Mouse (Mus musculus): ENCODE results near the gene Pard3b. TPM values are rescaled to one million over a fixed set of nuclear protein-coding genes. Genes with fewer than 3 reads are reported as not detected.

The Pard3b gene
- polyA plus RNA-seq, 1 experiment from 2014 or later: 23.2 TPM

- H3K27ac ChIP-seq (replicated peaks): no peak overlapping the region
- H3K4me2 ChIP-seq (replicated peaks): no peak overlapping the region
- 0 out of 2 replicates have a peak, but pooled peaks cover 4% of the 10 kb centered on the region for H3K4me1 ChIP-seq
- no peaks in the 10 kb centered on the region for H3K9me3 ChIP-seq (replicated peaks)
- no peak overlapping the region for H3K9ac ChIP-seq
- ATAC-seq (ENCODE audit: insufficient number of reproducible peaks, low FRiP score, low TSS enrichment, low read depth): no peak
- H3K4me3 ChIP-seq (replicated peaks): no peak overlapping the region
- WGBS: 80% methylated on average over 8 of the region's 8 CpGs
- H3K27me3 ChIP-seq: no peaks in the 10 kb centered on the region
- no peaks in the 10 kb centered on the region for H3K36me3 ChIP-seq
Observed at GRCm38 (mm10) chr1:62644631-62645278, 1006.1 kb downstream of the Pard3b start.

GRCm38 (mm10) chr1:62646812-62647211 is 1008.2 kb downstream of the Pard3b start:
- H3K27ac ChIP-seq (replicated peaks): no peak overlapping the region
- H3K4me1 ChIP-seq: 0 out of 2 replicates have a peak, but pooled peaks cover 4% of the 10 kb centered on the region
- H3K9me3 ChIP-seq (replicated peaks): no peaks in the 10 kb centered on the region
- no peak for ATAC-seq (ENCODE audit: insufficient number of reproducible peaks, low FRiP score, low TSS enrichment, low read depth)
- H3K36me3 ChIP-seq: no peaks in the 10 kb centered on the region
- 68% methylated on average over 2 of the region's 2 CpGs for WGBS
- H3K4me2 ChIP-seq (replicated peaks): no peak overlapping the region
- no peak overlapping the region for H3K4me3 ChIP-seq (replicated peaks)
- H3K9ac ChIP-seq: no peak overlapping the region
- H3K27me3 ChIP-seq: no peaks in the 10 kb centered on the region

- Histone ChIP-seq H3K4me2 (replicated peaks) (no peak overlapping the region), H3K4me1 (0 out of 2 replicates have a peak, but pooled peaks cover 4% of the 10 kb centered on the region), H3K9ac (no peak overlapping the region), H3K27ac (replicated peaks) (no peak overlapping the region), H3K9me3 (replicated peaks) (no peaks in the 10 kb centered on the region), H3K27me3 (no peaks in the 10 kb centered on the region), H3K4me3 (replicated peaks) (no peak overlapping the region), H3K36me3 (no peaks in the 10 kb centered on the region)
- no peak for ATAC-seq (ENCODE audit: insufficient number of reproducible peaks, low FRiP score, low TSS enrichment, low read depth)
- 38% methylated on average over 6 of the region's 6 CpGs for WGBS
Observed at GRCm38 (mm10) chr1:62648116-62648515, 1009.5 kb downstream of the Pard3b start.

GRCm38 (mm10) chr1:62648591-62648990 is 1010.0 kb downstream of the Pard3b start:
- Histone ChIP-seq H3K9ac (no peak overlapping the region), H3K4me1 (0 out of 2 replicates have a peak, but pooled peaks cover 4% of the 10 kb centered on the region), H3K27me3 (no peaks in the 10 kb centered on the region), H3K27ac (replicated peaks) (no peak overlapping the region), H3K4me2 (replicated peaks) (no peak overlapping the region), H3K9me3 (replicated peaks) (no peaks in the 10 kb centered on the region), H3K36me3 (no peaks in the 10 kb centered on the region), H3K4me3 (replicated peaks) (no peak overlapping the region)
- WGBS: 42% methylated on average over 5 of the region's 5 CpGs
- ATAC-seq (ENCODE audit: insufficient number of reproducible peaks, low FRiP score, low TSS enrichment, low read depth): no peak

DNA sequence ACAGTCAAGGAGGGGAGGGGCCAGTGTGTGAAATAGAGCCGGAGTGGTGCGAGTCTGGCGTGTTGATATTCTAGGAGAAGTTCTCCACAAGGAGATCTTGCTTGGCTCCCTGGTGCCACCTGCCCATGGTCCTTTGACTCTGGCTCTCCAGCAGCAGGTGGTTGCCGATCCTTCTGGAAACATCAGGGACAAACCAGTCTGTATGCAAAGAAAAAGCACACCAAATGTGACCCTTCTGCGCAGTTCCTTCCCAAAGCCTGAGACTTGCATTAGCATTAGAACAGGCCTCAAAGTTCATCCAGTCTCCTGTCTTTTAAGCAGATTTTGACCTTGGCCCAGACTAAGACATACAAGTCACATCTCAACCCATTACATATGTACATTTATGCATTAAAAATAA is 1011.9 kb downstream of the Pard3b start:
- Histone ChIP-seq H3K4me1 (0 out of 2 replicates have a peak, but pooled peaks cover 4% of the 10 kb centered on the region), H3K4me3 (replicated peaks) (no peak overlapping the region), H3K9me3 (replicated peaks) (no peaks in the 10 kb centered on the region), H3K27me3 (no peaks in the 10 kb centered on the region), H3K4me2 (replicated peaks) (no peak overlapping the region), H3K36me3 (no peaks in the 10 kb centered on the region), H3K27ac (replicated peaks) (no peak overlapping the region), H3K9ac (no peak overlapping the region)
- WGBS: 85% methylated on average over 5 of the region's 5 CpGs
- no peak for ATAC-seq (ENCODE audit: insufficient number of reproducible peaks, low FRiP score, low TSS enrichment, low read depth)

GRCm38 (mm10) chr1:62654436-62654835 is 1015.8 kb downstream of the Pard3b start:
- no peak overlapping the region for H3K9ac ChIP-seq
- H3K27me3 ChIP-seq: no peaks in the 10 kb centered on the region
- no peaks in the 10 kb centered on the region for H3K4me1 ChIP-seq
- WGBS: 70% methylated on average over 6 of the region's 6 CpGs
- no peaks in the 10 kb centered on the region for H3K9me3 ChIP-seq (replicated peaks)
- no peak overlapping the region for H3K4me2 ChIP-seq (replicated peaks)
- H3K4me3 ChIP-seq (replicated peaks): no peak overlapping the region
- no peaks in the 10 kb centered on the region for H3K36me3 ChIP-seq
- ATAC-seq (ENCODE audit: insufficient number of reproducible peaks, low FRiP score, low TSS enrichment, low read depth): no peak
- no peak overlapping the region for H3K27ac ChIP-seq (replicated peaks)

- 49% methylated on average over 8 of the region's 8 CpGs for WGBS
Observed at GRCm38 (mm10) chr1:62664960-62665645, 1026.5 kb downstream of the Pard3b start.

DNA sequence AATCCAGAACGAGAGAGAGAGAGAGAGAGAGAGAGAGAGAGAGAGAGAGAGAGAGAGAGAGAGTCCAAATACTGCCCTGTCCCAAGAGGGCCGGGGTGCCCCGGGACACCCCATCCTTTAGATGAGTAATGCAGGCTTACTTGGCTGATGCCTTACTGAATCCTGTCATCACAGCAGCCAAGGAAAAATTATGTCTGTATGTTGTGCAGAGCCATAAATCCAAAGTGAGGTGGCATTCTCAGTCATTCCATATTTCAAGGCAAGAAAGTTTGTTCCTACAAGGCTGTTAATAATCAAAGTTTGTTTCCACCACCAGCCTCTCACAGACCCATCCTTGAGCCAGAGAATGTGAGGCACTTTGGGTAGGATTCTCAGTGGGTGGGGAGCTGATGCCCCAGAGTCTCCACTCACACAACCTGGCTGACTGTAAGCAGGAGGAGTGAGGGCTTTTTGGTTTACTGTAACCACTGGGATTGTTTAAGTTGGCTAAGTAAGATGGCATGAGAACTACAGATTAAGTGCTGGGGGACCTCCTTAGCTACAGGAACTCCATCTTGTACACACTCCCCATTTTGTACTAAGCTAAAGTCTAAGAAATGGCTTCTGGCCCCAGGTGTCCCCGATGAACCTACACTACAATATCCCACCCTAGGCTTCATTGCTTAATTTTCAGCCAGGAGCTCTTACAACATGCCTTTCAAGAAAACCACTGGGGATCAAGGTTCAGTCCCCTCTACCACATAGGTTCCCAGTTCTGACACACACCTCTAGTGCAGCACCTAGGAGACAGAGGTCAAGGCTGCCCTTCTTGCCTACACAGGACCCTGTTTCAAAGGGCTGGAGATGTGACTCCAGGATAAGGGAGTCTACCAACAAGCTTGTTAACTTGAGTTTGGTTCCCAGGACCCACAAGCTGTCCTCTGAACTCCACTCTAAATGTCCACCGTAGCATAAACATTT is 1027.4 kb downstream of the Pard3b start:
- H3K27me3 ChIP-seq: no peaks in the 10 kb centered on the region
- no peak overlapping the region for H3K27ac ChIP-seq (replicated peaks)
- WGBS: 78% methylated on average over 5 of the region's 5 CpGs
- no peak for ATAC-seq (ENCODE audit: insufficient number of reproducible peaks, low FRiP score, low TSS enrichment, low read depth)
- no peak overlapping the region for H3K9ac ChIP-seq
- H3K4me3 ChIP-seq (replicated peaks): no peak overlapping the region
- no peaks in the 10 kb centered on the region for H3K9me3 ChIP-seq (replicated peaks)
- H3K4me2 ChIP-seq (replicated peaks): no peak overlapping the region
- H3K36me3 ChIP-seq: no peaks in the 10 kb centered on the region
- 0 out of 2 replicates have a peak, but pooled peaks cover 5% of the 10 kb centered on the region for H3K4me1 ChIP-seq

More at GRCm38 (mm10) chr1:62664960-62665645, 1026.5 kb downstream of the Pard3b start:
- Histone ChIP-seq H3K4me2 (replicated peaks) (no peak overlapping the region), H3K4me3 (replicated peaks) (no peak overlapping the region), H3K9ac (no peak overlapping the region), H3K36me3 (no peaks in the 10 kb centered on the region), H3K27ac (replicated peaks) (no peak overlapping the region), H3K9me3 (replicated peaks) (no peaks in the 10 kb centered on the region), H3K27me3 (no peaks in the 10 kb centered on the region), H3K4me1 (0 out of 2 replicates have a peak, but pooled peaks cover 5% of the 10 kb centered on the region)
- ATAC-seq (ENCODE audit: insufficient number of reproducible peaks, low FRiP score, low TSS enrichment, low read depth): no peak

- ATAC-seq (ENCODE audit: insufficient number of reproducible peaks, low FRiP score, low TSS enrichment, low read depth): no peak
- Histone ChIP-seq H3K27ac (replicated peaks) (no peak overlapping the region), H3K4me3 (replicated peaks) (no peak overlapping the region), H3K9ac (no peak overlapping the region), H3K4me2 (replicated peaks) (no peak overlapping the region), H3K36me3 (no peaks in the 10 kb centered on the region), H3K27me3 (no peaks in the 10 kb centered on the region), H3K9me3 (replicated peaks) (no peaks in the 10 kb centered on the region), H3K4me1 (0 out of 2 replicates have a peak, but pooled peaks cover 5% of the 10 kb centered on the region)
- WGBS: 74% methylated on average over 5 of the region's 5 CpGs
Observed at GRCm38 (mm10) chr1:62666780-62667179, 1028.2 kb downstream of the Pard3b start.

GRCm38 (mm10) chr1:62678611-62679344 is 1040.2 kb downstream of the Pard3b start:
- Histone ChIP-seq H3K4me3 (replicated peaks) (no peak overlapping the region), H3K4me1 (peaks cover 8% of the 10 kb centered on the region; the same call in 1 of the 2 replicates), H3K27ac (replicated peaks) (no peak overlapping the region), H3K9me3 (replicated peaks) (no peaks in the 10 kb centered on the region; the same call in 1 of the 2 replicates), H3K36me3 (no peaks in the 10 kb centered on the region), H3K27me3 (no peaks in the 10 kb centered on the region), H3K9ac (no peak overlapping the region), H3K4me2 (replicated peaks) (no peak overlapping the region)
- WGBS: 34% methylated on average over 4 of the region's 4 CpGs
- ATAC-seq (ENCODE audit: insufficient number of reproducible peaks, low FRiP score, low TSS enrichment, low read depth): no peak
